Mouse (Mus musculus): Measurements from ENCODE around the gene 4930503B20Rik. TPM values are rescaled to one million over a fixed set of nuclear protein-coding genes. Genes with fewer than 3 reads are reported as not detected.
A peak's percentile ranks its signal among the peaks of the same experiment; 100 is the strongest.

Gene 4930503B20Rik
- total RNA-seq (2021): not detected

DNA sequence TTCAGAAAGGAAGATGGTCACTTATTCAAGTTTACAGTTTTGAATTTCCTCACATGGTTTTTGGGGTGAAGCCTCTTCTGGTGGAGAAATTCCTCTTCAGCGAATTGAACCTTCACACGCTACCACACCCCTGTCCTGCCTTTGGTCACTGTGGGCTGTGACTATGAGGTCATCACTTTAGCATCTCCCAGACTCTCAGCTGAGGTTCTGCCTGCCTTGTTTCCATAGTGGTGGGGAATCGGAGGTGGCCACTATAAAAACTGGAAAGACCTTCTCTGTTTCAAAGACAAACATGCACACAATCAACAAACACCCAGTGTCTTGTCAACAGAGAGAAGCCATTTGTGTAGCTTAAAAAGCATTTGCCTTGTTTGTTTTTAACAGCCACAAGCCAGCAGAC is at the start of gene 4930503B20Rik:
Gene 4930503B20Rik (minus strand): TSS at position 101 of the 400 bp plus-strand sequence.
- no peak for DNase-seq

DNA sequence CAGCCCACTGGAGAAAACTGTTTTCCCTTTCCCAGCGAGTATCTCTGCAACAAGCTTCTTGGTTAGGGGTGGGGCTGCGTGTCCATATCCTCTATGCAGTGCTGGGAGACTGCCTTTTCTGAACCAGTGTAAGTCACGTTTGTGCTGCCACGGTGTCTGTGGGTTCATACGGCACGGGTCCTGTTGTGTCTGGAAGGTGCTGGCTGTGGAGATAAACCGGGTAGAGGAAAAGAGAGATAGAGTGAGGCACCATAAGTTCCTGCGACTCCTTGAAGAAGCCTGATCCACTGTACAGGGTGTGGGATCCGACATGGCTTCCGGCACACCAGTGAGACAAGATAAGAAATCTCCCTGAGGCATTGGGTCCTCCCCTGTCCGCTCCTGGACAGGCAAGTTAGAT is 48.9 kb upstream of the 4930503B20Rik start:
- DNase-seq: no peak

DNA sequence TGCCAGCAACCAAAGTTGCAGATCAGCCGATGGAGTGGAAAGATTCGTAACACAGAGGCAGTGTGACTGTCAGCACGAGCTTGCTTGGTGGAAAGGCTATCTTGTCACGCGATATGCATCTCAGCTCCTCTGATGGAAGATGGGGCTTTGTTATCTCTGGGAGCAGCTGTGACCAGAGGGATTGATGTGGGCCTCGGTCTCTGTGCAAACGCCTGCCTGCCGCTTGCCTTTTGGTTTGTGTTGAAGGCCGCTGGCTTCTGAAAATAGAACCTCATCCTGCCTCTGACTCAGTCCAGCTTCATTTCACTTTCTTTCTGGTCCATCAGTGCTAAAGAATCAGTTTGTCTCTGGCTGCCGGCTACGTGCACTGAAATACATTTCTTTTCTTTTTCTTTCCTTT is 47.9 kb upstream of the 4930503B20Rik start:
- DNase-seq: no peak

DNA sequence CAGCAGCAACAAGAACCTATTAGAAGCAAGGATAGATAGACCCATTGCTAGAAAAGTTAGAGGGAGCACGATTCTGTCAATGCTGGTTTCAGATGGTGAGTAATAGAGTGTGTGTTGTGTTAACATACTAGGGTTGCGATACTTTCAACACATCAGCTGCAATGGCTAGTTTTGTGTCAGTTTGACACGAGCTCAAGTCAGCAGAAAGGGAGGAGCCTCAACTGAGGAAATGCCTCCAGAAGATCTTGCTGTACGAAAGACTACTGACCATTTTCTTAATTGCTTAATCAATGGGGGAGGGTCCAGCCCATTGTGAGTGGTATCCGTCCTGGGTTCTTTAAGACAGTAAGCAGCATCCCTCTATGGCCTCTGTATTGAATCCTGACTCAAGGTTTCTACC is 41.4 kb upstream of the 4930503B20Rik start:
- no peak for DNase-seq

DNA sequence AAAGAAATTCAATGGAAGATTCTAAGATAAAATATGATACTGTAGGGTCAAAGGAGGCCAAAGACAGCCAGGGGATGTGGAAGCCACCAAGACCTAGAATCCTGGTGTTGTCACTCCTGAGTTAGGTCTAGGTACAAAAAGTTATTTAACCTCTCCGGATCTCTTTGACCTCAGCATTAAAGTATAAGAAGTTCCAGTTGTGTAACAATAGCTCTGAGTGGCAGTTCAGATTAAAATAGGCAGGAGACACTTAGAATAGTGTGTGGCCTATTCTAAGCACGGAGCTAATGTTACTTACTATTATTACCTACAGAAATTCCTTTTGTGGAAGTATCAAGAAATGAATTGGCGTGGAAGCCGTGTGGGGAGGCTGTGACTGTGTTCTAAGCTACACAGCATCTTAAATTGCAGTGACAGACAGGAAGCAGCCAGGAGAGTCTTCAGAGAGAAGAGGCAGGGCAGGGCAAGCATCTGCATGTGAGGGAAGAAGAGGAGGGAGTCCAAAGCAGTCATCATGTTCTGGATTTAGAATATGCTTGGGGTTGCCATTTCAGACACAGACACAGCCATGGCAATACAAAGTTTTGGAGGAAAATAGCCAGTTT is 36.1 kb upstream of the 4930503B20Rik start:
- no peak for DNase-seq

DNA sequence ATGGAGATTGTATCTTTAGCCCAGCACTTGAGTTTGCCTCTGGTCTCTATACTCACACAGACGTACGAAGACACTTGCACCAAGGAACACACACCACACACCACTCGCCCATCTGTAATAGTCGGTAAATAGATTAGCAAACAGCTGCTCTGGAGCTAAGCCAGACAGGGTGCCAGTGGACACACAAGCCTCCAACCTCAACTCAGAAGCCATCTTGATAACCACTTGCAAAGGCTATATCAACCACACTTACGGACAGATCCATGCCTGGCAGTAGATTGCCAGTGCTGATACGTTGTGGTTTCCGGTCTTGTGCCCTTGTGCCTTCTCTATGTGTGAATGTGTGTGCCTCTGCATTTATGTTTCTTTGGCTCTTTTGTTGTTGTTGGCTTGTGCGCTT is 35.3 kb upstream of the 4930503B20Rik start:
- no peak for DNase-seq

DNA sequence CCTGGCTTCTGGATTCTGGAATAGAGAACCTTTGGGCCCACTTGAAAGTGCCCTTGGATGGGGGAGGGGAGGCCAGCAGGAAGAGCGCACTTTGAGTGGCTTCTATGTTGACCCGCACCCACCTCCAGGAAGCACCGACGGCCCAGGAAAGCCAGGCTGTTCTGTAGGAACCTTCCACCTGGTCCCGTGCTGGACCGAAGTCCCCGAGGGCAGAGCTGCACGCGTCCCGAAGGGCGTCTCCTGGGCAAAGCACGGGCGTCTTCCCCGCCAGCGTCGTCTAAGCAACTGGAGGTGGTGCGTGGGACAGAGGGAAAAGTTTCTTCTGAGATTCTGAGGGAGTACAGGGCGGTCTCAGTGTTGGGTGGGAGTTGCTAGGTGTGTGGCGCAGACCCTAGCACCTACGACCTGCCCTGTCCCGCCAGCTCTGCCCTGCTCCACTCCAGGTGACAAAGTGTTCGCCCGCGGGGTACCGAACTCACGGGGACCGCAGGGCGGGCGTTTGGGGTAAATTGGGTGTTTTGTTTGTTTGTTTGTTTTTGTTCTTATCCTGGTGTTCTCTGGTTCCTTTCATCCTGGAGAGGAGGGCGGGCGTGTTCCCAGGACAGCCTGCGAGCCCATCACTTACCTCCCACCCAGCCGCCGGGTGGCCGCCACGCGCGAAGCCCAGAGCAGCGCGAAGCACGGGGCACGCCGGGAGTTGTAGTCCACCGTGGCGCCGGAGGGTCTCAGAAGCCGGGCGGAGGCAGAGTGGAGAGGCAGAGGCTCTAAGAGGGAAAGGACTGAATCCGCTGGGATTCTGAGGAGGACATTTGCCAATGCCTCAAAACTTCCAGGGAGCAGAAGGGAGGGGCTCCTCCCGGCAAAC is 33.9 kb upstream of the 4930503B20Rik start, which contains the start of gene Samd13:
Gene Samd13 (minus strand): TSS at position 782 of the 865 bp plus-strand sequence.
- DNase-seq: peak; percentile 40 to 47

DNA sequence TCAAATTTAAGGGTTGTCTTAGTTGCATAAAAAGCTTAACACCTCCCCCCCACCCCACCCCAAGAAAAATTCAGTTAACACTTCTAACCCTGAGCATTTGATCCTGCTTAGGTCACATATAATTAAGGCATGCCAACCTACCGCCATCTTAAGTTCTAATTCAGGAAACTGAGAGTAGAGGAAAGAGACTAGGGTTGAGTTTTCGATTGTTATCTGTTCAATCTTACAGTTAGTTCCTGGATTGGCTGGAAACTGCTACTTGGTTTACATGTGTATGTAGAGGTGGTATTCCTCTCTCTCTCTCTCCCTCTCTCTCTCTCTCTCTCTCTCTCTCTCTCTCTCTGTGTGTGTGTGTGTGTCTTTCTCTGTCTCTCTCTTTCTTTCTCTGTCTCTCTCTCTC is 32.0 kb upstream of the 4930503B20Rik start:
- no peak for DNase-seq

DNA sequence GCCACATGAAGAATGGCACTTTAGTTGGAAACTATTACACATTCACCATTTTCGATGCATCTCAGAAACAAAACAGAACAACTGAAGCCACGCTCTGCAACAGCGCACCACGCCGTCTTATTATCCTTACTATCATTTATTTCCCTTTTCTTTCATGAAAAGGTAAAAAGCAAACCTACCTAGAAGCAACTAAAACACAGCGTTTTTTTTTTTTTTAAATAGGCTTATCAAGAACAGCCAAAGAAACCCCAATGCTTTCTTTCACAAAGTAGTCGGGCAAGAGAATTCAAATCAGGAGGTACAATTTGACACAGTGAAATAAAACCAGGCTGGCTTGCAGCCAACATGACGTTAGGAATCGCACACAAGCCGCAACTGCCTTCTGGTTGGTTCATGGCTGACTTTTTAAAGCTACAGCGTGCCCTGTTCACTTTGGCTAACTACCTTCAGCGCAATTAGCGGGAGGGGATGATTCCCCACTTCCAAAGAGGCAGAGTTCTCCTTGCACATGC is 31.1 kb upstream of the 4930503B20Rik start:
- peak; percentile 38 to 51 for DNase-seq

DNA sequence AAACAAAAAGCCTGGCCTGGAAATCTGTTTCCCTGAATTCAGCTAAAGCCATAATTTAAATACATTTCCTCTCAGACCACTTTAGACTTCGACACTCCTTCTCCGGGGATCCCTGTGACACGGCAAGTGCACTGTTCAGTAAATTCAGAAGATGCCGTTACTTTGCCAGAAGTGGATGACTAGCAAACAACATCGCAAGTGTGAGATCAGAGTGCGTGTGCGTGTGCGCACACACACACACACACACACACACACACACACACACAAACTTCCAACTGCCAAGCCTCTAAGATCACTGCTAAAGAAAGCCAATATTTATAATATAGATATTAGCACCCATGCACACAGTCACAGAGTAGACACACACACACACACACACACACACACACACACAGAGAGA is 30.6 kb upstream of the 4930503B20Rik start:
- no peak for DNase-seq

DNA sequence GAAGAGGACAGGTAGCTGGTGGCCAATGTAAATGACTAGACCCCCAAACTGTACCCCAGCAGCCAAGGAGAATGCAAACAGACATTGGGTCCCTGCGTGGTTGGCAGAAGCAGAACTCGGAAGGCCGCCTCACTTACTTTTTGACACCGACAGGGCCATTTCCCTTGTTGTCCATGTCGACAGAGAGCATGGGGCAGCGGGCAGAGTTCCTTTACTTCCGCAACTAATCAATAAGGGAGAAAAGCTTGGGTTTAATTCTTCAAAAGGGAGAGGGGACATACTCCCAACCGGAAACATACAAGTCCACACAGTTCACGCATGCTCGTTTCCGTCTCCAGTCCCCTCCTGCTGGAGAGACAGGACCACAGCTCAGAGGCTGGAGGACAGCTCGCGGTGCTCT is 29.5 kb upstream of the 4930503B20Rik start:
- no peak for DNase-seq

DNA sequence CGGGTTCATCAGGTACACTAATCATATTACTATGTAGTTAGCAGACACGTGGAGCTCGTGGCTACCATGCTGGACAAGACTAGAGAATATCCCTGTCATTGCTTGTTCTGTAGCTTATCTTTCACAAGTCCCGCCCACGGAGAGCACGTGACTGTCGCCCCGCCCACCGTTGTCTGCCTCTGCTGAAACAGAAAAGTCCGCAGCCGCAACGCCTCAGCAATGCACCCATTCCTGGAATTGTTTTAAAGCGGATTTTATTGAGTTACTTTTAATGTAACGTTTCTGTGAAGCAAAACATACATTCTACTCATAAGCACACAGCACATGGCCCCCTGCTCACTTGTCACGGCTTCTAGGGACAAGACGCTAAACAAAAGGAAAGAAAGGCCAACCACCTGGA is 28.5 kb upstream of the 4930503B20Rik start:
- no peak for DNase-seq

DNA sequence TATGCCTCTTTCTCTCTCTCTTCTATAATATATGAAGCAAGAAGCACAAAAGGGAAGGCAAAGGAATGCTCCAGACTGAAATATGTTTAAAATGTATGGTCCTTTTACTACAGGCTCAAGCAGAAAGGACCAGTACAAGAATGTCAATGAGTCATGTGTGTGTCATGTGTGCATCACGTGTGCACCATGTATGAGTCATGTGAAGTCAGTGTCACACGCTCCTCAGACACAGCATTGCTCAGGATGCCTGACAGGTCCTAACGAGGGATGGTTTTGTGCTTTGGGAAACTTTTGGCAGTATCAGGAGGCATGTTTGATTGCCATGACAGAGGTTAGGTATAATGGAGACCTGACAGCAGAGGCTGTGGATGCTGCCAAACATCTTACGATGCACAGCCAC is 25.1 kb upstream of the 4930503B20Rik start:
- no peak for DNase-seq

DNA sequence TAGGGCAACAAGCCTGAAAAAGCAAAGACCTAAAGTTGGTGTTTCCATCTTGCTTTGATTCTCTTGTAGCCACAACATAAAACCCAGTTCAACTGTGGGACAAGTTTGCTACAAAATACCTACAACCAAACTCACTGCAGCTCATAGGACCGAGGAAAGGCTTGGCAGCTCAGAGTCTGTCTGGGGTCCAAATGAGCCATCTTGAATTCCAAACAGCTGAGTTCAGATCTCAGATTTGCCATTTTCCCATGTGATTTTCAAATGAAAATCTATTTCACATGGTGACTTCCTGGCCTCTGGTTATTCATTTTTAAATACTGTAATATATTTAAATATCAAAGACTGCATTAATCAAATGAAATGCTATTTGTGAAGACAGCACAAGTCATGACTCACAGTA is 24.0 kb upstream of the 4930503B20Rik start:
- DNase-seq: no peak

DNA sequence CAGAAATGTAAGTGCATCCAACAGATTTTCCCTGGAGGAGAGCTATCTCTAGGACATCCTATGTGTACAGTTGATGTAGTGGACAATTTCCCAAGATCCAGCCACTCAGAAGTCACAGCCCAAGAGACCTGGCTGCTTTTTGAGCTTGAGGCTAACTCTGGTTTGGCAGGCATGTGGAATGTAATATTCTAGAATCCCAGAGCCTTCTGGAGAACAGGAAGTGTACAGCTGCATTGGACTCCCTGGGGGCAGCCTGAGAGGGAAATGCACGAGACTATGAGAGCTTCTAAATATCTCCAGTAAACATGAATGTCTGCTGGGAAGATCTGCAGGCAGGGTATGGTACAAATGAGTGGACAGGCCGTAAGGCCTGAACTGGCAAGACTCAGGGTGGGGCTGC is 20.0 kb upstream of the 4930503B20Rik start:
- DNase-seq: no peak

DNA sequence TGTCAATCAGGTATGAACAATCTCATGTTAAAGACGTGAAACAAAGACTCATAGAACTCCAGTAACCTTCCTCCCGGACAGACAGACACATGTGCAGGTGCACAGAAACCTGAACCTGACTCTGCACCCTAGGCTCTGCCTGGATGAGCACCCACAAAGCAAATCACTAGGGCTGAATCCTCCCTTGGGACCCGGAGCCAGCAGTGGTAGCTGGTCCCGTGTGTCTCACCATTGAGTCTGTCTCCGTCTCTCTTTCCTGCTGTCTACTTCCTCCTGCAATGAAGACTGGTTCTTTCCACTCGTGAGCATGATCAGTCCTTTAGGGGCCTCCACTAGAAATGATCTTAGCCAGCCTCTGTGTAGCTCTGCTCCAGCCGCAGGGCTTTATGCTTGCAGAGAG is 10.8 kb upstream of the 4930503B20Rik start:
- no peak for DNase-seq

DNA sequence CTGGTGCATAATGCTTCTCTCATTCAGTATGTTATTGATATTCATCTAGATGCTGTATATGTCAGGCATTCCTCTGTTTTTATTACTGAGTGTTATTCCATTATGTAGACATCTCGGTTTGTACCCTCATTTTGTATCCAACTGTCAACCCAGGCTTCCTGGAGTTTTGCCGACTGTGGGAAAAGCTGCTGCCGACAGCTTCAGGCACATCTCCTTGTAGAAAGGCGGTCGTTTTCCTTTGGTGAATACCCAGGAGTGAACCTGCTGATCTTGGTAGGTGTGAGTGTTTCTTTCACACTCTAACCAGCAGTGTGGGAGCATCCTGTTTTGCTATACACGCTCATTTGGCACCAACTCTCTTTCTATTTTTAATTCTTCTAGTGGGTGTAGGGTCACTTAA is 9.9 kb upstream of the 4930503B20Rik start:
- no peak for DNase-seq

DNA sequence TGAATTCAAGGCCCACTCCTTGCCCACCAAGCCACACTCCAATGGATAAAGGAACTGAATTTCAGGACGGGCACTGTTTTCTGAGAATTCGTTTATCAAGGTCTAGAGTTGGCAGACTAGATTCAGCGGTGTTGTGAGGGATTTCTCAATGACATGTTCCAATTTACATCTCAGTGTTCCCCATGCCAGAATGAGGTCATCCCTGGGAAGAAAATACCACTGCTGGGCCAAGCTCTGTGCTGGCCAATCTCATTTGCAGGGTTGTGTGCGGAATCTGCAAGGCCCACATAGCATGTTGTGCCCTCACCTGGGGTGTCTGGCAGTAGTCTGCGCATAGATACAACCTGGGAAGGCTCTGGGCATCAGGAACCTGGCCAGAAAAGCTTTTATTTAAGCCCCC is 8.2 kb upstream of the 4930503B20Rik start:
- DNase-seq: no peak

DNA sequence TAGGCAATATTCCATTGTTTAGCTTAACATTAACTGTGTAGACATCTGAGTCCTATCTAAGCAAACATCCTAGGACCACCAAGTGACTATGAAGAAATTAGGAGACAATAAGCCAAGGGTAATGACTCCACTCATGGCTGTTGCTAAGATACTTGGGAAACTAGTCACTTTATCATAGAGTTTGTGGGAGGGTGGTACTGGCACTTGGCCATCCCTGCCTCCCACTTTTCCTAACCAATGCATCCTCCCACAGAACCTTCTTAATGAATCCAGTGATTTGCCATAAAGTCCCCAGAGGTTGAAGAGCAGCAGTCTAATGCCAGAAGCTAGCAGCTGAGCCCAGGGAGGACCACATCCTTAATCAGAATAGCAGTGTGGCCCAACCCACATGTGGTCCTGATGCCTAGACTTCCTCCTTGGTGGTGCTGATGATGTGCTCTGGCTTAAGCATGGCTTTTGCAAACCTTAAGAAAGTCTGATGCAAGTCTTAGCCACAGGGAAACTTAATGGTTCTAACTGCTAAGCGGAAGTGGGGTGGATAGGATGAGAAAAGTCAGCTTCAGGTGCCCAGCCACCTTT is 7.0 kb upstream of the 4930503B20Rik start:
- no peak for DNase-seq

DNA sequence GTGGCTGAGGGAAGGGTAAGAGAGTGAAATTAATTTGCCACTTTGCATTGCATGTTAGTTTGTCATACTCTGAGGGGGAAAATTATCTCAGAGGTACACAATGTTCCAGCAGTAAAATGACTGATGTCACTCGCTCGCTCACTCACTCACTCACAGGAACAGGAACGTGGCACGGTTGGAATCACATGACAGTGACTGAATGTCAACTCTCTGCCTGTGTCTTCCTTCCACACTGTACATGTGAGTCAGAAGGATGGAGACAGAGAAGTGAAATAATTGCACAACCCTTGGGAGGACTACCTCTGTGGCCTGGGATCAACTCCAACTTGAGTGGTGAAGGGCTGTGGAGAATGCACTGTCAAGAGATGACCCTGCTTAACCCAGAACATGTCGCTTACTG is 6.3 kb upstream of the 4930503B20Rik start:
- DNase-seq: no peak

DNA sequence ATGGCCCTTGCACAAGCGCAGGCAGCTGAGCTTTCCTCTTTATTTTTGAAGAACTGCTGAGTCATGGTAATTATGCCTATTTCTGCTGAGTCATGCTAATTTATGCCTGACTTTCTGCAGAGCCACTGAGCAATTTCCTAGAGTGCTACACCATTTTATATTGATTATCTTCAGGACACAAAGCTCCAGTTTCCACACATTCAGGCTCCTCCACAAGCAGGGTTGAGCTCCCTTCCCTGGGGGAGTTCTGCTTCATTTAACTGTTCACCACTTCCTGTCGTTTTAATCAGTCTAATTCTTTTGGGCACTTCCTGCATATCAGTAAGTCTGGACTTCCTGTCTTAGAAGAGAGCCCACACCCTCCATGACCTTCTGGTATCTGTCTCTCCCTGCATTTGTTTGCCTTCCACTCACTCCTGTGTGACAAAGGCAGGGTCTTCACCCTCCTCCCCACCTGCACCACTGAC is 4.0 kb upstream of the 4930503B20Rik start:
- no peak for DNase-seq

DNA sequence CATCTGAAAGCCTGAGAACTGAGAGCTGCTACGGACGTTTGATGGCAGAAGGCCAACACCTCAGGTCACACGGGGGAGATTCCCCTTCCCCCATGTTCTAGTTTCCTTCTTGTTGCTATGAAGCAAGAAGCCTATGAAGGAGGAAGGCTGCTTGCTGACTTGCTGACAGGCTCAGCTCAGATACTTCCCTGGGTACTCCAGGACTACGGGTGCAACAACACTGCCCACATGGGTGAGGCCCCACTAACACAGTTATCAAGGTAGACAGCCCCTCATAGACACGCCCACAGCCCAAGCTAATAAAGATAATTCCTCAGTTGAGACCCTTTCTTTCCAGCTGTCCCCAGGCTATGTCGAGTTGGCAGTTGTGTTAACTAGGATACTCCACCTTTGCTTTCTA is 2.6 kb upstream of the 4930503B20Rik start:
- DNase-seq: no peak

DNA sequence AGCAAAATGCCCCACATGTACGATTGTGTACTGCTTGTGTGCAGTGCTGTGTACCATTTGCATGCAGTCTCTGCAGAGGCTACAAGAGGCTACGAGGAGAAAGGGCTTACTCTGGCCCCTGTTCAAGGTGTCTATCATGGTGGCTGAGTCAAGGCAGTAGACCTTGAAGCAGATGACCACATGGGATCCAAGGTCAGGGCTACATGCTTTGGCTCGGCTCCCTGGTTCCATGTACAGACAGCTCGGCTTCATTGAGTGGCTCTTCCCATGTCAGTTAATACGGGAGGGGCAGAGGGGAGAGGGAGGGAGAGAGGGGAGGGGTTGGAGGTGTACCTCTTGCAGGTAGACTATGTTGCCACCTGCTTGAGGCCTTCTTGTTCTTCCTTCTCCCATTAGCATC is 1.3 kb upstream of the 4930503B20Rik start:
- no peak for DNase-seq

Measured in layer of hippocampus, postnatal 36 days (tissue).